Mouse (Mus musculus) adrenal gland, adult 2 months (tissue): ENCODE data around the gene Mcrip2. TPM values are rescaled to one million over a fixed set of nuclear protein-coding genes. Genes with fewer than 3 reads are reported as not detected.

Experiments
- DNase-seq: peaks from one replicate; pipeline ENCODE4 v3.0.0; 2021
- polyA plus RNA-seq: library from polyadenylated mRNA; depleted of rRNA; stranded (reverse); fragments of >200 nt; gene quantifications from 2 replicates; pipeline ENCODE4 v1.2.3, GENCODE M21; 2012
- total RNA-seq, 2 experiments: library from RNA; stranded (reverse); gene quantifications; 2 replicates each; pipeline ENCODE4 v1.2.3; 2021

Gene Mcrip2
- total and polyA plus RNA-seq, 3 experiments: 302 to 1,757 (median 466) TPM

- DNase-seq: no peak
Observed at GRCm38 (mm10) chr17:25834595-25835222, 33.9 kb downstream of the Mcrip2 start.

DNA sequence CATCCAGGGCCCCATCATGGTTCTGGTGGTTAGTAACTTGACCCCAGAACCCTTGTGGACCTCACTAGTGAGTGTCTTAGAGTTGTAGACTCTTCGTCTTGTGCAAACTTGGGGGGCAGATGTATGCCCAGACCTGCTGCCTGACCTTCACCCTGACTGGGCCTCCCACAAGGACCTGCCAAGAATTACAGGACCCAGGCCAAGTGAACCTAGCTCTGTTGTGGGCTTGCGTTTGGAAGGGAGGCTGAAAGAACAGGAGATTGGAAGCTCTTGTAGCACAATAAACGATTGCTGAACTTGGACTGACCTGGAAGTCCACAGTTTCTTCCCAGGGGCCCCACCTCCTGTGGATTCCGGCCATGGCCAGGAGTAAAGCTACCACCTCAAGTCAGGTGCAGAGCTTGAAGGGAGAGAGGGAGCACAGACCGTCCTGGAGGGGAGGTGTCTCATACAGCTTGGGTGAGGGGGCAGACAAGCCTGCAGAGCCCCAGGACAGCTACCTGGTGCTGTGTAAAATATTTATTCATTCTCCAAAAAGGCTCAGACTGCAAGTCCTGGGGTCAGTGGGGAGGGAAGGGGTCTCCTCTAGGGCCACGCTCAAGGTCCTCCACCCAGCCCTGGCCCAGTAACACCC, 34.5 kb downstream of the Mcrip2 start:
- DNase-seq: peak; percentile 68

DNA sequence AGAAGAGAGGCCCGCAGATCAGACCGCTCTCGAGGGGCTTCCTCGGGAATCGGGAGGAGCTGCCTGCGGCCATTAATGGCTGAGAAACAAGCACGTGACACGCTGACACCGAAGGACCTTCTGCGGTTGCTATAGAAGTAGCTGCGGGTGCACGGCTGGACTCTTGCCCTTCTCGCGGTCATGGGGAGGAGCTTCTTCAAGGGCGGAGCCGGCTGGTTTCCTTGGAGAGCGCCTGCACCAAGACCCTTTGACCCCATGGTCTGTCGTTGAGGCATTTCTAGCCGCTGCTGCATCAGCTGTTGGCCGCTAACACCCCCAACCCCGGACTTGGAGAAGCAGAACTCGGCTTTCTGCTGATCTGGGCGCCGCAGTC, 35.3 kb downstream of the Mcrip2 start, which contains the start of gene Stub1:
TSS of gene Stub1 (minus strand) at position 114 of the 373 bp plus-strand sequence.
- DNase-seq: peak; percentile 97

DNA sequence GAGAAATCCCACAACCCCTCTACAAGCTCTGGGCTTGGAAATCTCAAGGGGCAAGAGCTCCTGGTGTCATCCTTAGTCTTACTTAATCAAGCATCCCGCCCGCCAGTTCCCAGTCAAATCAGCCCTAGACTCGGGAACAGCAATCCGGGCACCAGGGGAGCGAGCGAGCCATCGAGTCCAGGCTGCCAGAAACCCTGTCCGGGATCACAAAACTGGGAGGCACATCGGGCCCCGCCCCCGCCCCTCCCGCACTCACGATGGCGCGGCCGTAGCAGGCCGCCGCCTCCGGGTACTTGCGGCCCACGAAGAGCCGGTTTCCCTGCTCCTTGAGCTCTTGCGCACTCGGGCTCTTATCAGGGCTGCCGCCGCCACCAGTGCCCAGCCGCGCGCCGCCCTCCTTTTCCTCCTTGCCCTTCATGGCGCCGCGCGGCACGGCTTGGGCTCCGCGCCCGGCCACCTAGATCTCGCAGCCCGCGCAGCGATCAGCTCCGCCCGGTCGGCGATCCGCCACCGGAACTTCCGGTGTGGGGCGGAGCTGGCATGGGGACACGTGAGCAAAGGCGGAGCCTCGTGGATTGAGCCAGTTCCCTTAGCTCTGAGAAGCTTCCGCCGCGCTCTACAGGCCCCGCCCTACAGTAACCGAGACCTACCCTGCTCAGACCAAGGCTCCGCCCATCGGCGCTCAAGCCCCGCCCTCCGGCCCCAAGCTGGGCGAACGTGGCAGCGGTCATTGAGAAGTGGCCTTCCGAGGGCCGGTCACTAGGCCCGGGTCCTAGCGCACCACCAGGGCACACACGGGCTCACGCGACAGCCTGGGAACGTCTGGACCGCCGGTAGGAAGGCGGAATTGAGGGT, 35.9 kb downstream of the Mcrip2 start:
- peak; percentile 100 for DNase-seq

DNA sequence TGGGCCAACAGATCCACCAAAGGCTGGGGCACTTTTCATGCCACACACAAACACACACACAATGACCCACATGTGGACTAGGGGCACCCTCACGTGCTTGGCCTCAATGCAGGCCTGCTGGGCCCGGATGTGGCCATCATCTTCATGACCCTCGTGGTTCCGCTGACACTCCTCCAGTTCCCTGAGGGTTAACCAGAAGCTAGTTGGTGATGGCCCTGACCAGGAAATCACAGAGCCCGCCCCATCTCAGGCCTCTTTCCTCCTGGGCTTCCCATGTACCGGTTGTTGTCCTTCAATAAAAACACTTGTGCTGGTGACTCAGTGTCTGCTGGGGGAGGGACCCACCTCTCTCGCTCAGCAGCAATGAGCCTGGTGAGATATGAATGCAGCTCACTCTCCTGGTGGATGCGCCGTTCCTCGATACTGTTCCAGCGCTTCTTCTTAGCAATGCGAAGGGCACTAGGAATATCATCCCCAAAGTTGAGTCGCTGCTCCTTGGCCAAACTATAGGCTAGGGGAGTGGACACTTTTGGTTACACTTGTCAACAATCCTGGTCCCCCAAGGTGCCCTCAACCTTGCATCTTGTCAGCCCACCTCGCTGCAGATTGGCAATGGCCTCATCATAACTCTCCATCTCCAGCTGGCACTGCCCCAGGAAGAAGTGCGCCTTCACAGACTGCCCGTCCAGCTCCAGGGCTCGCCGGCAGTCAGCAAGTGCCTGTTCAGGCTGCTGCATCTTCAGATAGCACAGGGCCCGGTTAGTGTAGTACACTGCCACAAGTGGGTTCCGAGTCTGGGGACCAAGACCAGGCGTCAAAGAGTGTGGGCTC, 36.9 kb downstream of the Mcrip2 start:
- DNase-seq: peak; percentile 82

- no peak for DNase-seq
Observed at GRCm38 (mm10) chr17:25830806-25831431, 37.6 kb downstream of the Mcrip2 start.

GRCm38 (mm10) chr17:25830200-25830753, 38.3 kb downstream of the Mcrip2 start:
- no peak for DNase-seq

- DNase-seq: no peak
Observed at GRCm38 (mm10) chr17:25829558-25830017, 39.0 kb downstream of the Mcrip2 start.

GRCm38 (mm10) chr17:25828712-25829557, 39.6 kb downstream of the Mcrip2 start, which contains the start of gene Jmjd8:
Gene Jmjd8 (plus strand): TSS chr17:25828867.
- peak; percentile 87 for DNase-seq

GRCm38 (mm10) chr17:25828223-25828594, 40.4 kb downstream of the Mcrip2 start:
- DNase-seq: no peak

GRCm38 (mm10) chr17:25827546-25828222, 40.9 kb downstream of the Mcrip2 start:
- no peak for DNase-seq

- no peak for DNase-seq
Observed at GRCm38 (mm10) chr17:25827011-25827410, 41.6 kb downstream of the Mcrip2 start.

GRCm38 (mm10) chr17:25825984-25826570, 42.5 kb downstream of the Mcrip2 start:
- DNase-seq: no peak

GRCm38 (mm10) chr17:25825311-25825710, 43.3 kb downstream of the Mcrip2 start:
- DNase-seq: no peak

GRCm38 (mm10) chr17:25824362-25825142, 44.0 kb downstream of the Mcrip2 start:
- DNase-seq: no peak

- peak; percentile 81 for DNase-seq
Observed at GRCm38 (mm10) chr17:25823452-25823851, 45.1 kb downstream of the Mcrip2 start, which contains the start of gene Wdr24. Gene Wdr24 (plus strand): TSS chr17:25823627.

GRCm38 (mm10) chr17:25818851-25819780, 49.4 kb downstream of the Mcrip2 start:
- peak; percentile 43 for DNase-seq
